Mouse (Mus musculus) lung, postnatal 0 days (tissue): ENCODE results near the gene Wipi1. TPM values are rescaled to one million over a fixed set of nuclear protein-coding genes. Genes with fewer than 3 reads are reported as not detected.
A peak's percentile ranks its signal among the peaks of the same experiment; 100 is the strongest.

Experiments
- ATAC-seq: fragments of 200-750 bp; cut with Nextera tagmentation; 2 replicates; pipeline ENCODE4 v1.8.0; 2017; ENCODE audit warnings: moderate library complexity
- DNase-seq: peaks from one replicate; pipeline ENCODE4 v3.0.0-alpha.2; 2016; ENCODE audit warnings: low spot score
- H3K27ac ChIP-seq: fragments of 300-500 bp; sonication (generic); 2 replicates; pipeline ENCODE4 v1.5.1; 2014; ENCODE audit warnings: antibody characterized with exemption, mild to moderate bottlenecking, low read length, mixed read lengths
- H3K27me3 ChIP-seq: fragments of 300-500 bp; sonication (generic); replicated peaks from 2 replicates; pipeline ENCODE4 v1.6.1; 2014; ENCODE audit warnings: low read length, mixed read lengths; ENCODE audit not compliant: insufficient read depth
- H3K36me3 ChIP-seq: fragments of 300-500 bp; sonication (generic); 2 replicates; pipeline ENCODE4 v1.6.1; 2014; ENCODE audit warnings: low read length, mixed read lengths; ENCODE audit not compliant: insufficient read depth
- H3K4me1 ChIP-seq: fragments of 300-500 bp; sonication (generic); 2 replicates; pipeline ENCODE4 v1.6.1; 2014; ENCODE audit warnings: antibody characterized with exemption, low read depth, low read length, mixed read lengths; ENCODE audit not compliant: insufficient read depth
- H3K4me2 ChIP-seq: fragments of 300-500 bp; sonication (generic); replicated peaks from 2 replicates; pipeline ENCODE4 v1.6.1; 2014; ENCODE audit warnings: low read depth, mild to moderate bottlenecking, low read length, moderate library complexity, mixed read lengths
- H3K4me3 ChIP-seq: fragments of 300-500 bp; sonication (generic); 2 replicates; pipeline ENCODE4 v1.5.1; 2014; ENCODE audit warnings: low read depth, low read length
- H3K9ac ChIP-seq: fragments of 300-500 bp; sonication (generic); replicated peaks from 2 replicates; pipeline ENCODE4 v1.6.1; 2014; ENCODE audit warnings: low read depth, mild to moderate bottlenecking
- H3K9me3 ChIP-seq: fragments of 300-500 bp; sonication (generic); 2 replicates; pipeline ENCODE4 v1.6.1; 2016; ENCODE audit warnings: low read length, mixed read lengths
- CTCF ChIP-seq: IDR thresholded peaks from 2 replicates; pipeline ENCODE4 v1.5.1; 2016; ENCODE audit warnings: antibody characterized with exemption, mild to moderate bottlenecking
- EP300 ChIP-seq: IDR thresholded peaks from 2 replicates; pipeline ENCODE4 v1.6.1; 2016; ENCODE audit warnings: antibody characterized with exemption, mild to moderate bottlenecking, control low read depth
- WGBS: fragments of 180-500 bp; shearing (Covaris S2); extraction: QIAGEN DNeasy Blood & Tissue Kit; methylation state at CpG from one replicate; pipeline ENCODE4 v1.1.7; 2014; 5-methylcytosine and 5-hydroxymethylcytosine counted together
- polyA plus RNA-seq: library from polyadenylated mRNA; unstranded; fragments of >200 nt; fragmentation: Nextera tagmentation; extraction: Ambion mirVana; gene quantifications from 2 replicates; pipeline ENCODE4 v1.2.1, GENCODE M21; 2015

Gene Wipi1
- polyA plus RNA-seq, 1 experiment from 2014 or later, result 65.1 TPM

GRCm38 (mm10) chr11:109641498-109642222 lies 29.9 kb upstream of the Wipi1 start:
- Histone ChIP-seq H3K9me3 (no peaks in the 10 kb centered on the region), H3K4me3 (no peak overlapping the region)
- TF ChIP-seq CTCF, result no peak
- TF ChIP-seq EP300, result no peak

GRCm38 (mm10) chr11:109635871-109636395 lies 24.2 kb upstream of the Wipi1 start:
- H3K27ac ChIP-seq, result no peak overlapping the region
- no peaks in the 10 kb centered on the region for H3K27me3 ChIP-seq
- H3K4me1 ChIP-seq, result no peaks in the 10 kb centered on the region
- no peak overlapping the region for H3K4me2 ChIP-seq
- ATAC-seq (no peak), DNase-seq (no peak)
- no peaks in the 10 kb centered on the region for H3K36me3 ChIP-seq
- H3K4me3 ChIP-seq, result no peak overlapping the region
- no peaks in the 10 kb centered on the region for H3K9me3 ChIP-seq
- H3K9ac ChIP-seq, result no peak overlapping the region
- 46% methylated on average over 6 of the region's 6 CpGs for WGBS
- TF ChIP-seq EP300, result no peak
- TF ChIP-seq CTCF, result no peak

More at GRCm38 (mm10) chr11:109641498-109642222, 29.9 kb upstream of the Wipi1 start:
- DNase-seq (peak; percentile 29), ATAC-seq (peak; percentile 60)
- Histone ChIP-seq H3K9ac (no peak overlapping the region), H3K27me3 (no peaks in the 10 kb centered on the region), H3K4me2 (no peak overlapping the region), H3K27ac (peak overlapping the region; percentile 40; the same call in 1 of the 2 replicates), H3K36me3 (no peaks in the 10 kb centered on the region), H3K4me1 (no peaks in the 10 kb centered on the region)
- 53% methylated on average over 5 of the region's 5 CpGs for WGBS

GRCm38 (mm10) chr11:109634928-109635327 lies 23.2 kb upstream of the Wipi1 start:
- 73% methylated on average over 9 of the region's 9 CpGs for WGBS

GRCm38 (mm10) chr11:109629021-109629521 lies 17.3 kb upstream of the Wipi1 start:
- ATAC-seq (no peak), DNase-seq (no peak)
- no peak for TF ChIP-seq CTCF
- no peak for TF ChIP-seq EP300
- H3K4me2 ChIP-seq, result no peak overlapping the region
- no peaks in the 10 kb centered on the region for H3K36me3 ChIP-seq
- no peaks in the 10 kb centered on the region for H3K9me3 ChIP-seq
- H3K4me1 ChIP-seq, result no peaks in the 10 kb centered on the region
- no peak overlapping the region for H3K9ac ChIP-seq
- WGBS, result 42% methylated on average over 10 of the region's 10 CpGs
- no peaks in the 10 kb centered on the region for H3K27me3 ChIP-seq
- H3K27ac ChIP-seq, result no peak overlapping the region
- H3K4me3 ChIP-seq, result no peak overlapping the region

More at GRCm38 (mm10) chr11:109634928-109635327, 23.2 kb upstream of the Wipi1 start:
- H3K9me3 ChIP-seq, result no peaks in the 10 kb centered on the region
- no peak overlapping the region for H3K4me2 ChIP-seq
- no peak overlapping the region for H3K9ac ChIP-seq
- TF ChIP-seq EP300 (no peak), CTCF (no peak)
- no peaks in the 10 kb centered on the region for H3K4me1 ChIP-seq
- H3K27ac ChIP-seq, result no peak overlapping the region
- ATAC-seq (no peak), DNase-seq (no peak)
- H3K27me3 ChIP-seq, result no peaks in the 10 kb centered on the region
- no peak overlapping the region for H3K4me3 ChIP-seq
- no peaks in the 10 kb centered on the region for H3K36me3 ChIP-seq

GRCm38 (mm10) chr11:109628099-109628498 lies 16.3 kb upstream of the Wipi1 start:
- Histone ChIP-seq H3K4me3 (no peak overlapping the region), H3K27ac (no peak overlapping the region), H3K9ac (no peak overlapping the region), H3K4me2 (no peak overlapping the region), H3K36me3 (no peaks in the 10 kb centered on the region), H3K27me3 (no peaks in the 10 kb centered on the region), H3K9me3 (no peaks in the 10 kb centered on the region), H3K4me1 (no peaks in the 10 kb centered on the region)
- ATAC-seq (no peak), DNase-seq (no peak)
- TF ChIP-seq EP300 (no peak), CTCF (no peak)
- 86% methylated on average over 3 of the region's 3 CpGs for WGBS

GRCm38 (mm10) chr11:109627648-109628047 lies 15.9 kb upstream of the Wipi1 start:
- DNase-seq (no peak), ATAC-seq (no peak)
- no peak for TF ChIP-seq EP300
- TF ChIP-seq CTCF, result peak; percentile 65
- 87% methylated on average over 4 of the region's 4 CpGs for WGBS
- Histone ChIP-seq H3K4me3 (no peak overlapping the region), H3K4me2 (no peak overlapping the region), H3K4me1 (peaks cover 2% of the 10 kb centered on the region; the same call in 1 of the 2 replicates), H3K9me3 (no peaks in the 10 kb centered on the region), H3K27me3 (no peaks in the 10 kb centered on the region), H3K27ac (no peak overlapping the region), H3K36me3 (no peaks in the 10 kb centered on the region), H3K9ac (no peak overlapping the region)
